Mouse (Mus musculus) G1E (cell line): ENCODE measurements around the gene Erg.

Source experiments
- CTCF ChIP-seq: IDR thresholded peaks from 2 replicates; pipeline ENCODE4 v1.5.1; 2012; ENCODE audit warnings: low read depth, low read length, inconsistent platforms, mixed read lengths
- GATA1 ChIP-seq: IDR thresholded peaks from 2 replicates; pipeline ENCODE4 v1.6.1; 2012; ENCODE audit warnings: borderline replicate concordance, low read length, inconsistent platforms, mixed read lengths
- POLR2AphosphoS5 ChIP-seq: IDR thresholded peaks from 2 replicates; pipeline ENCODE4 v1.6.1; 2012; ENCODE audit warnings: low read depth, low read length, inconsistent platforms; ENCODE audit not compliant: insufficient replicate concordance

DNA sequence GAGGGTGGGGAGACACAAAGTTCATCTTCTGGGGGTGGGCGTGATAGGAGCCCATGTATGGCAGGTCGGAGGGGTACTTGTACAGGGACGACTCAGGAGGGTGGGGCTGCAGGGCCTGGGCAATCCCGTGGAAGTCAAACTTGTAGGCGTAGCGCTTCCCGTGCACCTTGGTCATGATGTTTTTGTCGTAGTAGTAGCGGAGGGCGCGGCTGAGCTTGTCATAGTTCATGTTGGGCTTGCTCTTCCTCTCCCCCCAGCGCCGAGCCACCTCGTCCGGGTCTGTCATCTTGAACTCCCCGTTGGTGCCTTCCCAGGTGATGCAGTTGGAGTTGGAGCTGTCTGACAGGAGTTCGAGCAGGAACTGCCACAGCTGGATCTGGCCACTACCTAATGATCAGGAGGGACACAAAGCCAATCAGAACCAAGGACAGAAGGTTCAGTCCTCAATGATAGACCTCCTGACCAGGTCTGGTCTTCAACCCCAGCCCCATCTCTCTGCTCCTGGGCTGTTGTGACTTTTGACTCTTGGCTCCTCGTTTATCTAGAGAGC is 225.4 kb downstream of the Erg start:
- TF ChIP-seq POLR2AphosphoS5 = no peak
- no peak for TF ChIP-seq CTCF
- TF ChIP-seq GATA1 = no peak
